Mouse (Mus musculus): Measurements from ENCODE around the gene Atg4d.

DNA sequence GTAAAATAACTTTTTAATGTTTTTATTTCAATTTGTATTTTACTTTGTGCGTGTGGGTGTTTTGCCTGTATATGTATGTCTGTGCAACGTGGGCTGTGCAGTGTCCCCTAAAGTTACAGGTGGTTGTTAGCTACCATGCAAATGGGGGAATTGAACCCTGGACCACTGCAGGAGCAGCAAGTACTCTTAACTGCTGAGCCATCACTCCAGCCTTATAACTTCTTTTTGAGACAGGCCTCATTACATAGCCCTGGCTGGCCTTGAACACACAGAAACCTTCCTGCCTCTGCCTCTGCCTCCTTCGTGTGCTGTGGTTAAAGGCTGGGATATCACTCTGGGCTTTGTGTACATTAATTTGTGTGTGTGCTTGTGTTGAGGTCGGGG is 25.6 kb upstream of the Atg4d start:
- TF ChIP-seq GATA1 (IDR thresholded peaks at IDR 0.05; ENCODE audit: borderline replicate concordance, low read length) (no peak), CTCF (IDR thresholded peaks at IDR 0.05; ENCODE audit: low read depth, low read length) (no peak), GATA2 (IDR thresholded peaks at IDR 0.05; ENCODE audit: borderline replicate concordance, low read depth, low read length) (no peak), POLR2AphosphoS5 (IDR thresholded peaks at IDR 0.05; ENCODE audit: insufficient replicate concordance, low read depth, low read length) (no peak)
